Mouse (Mus musculus): ENCODE measurements around the gene Cckar. TPM values are rescaled to one million over a fixed set of nuclear protein-coding genes. Genes with fewer than 3 reads are reported as not detected.
A peak's percentile ranks its signal among the peaks of the same experiment; 100 is the strongest.

The Cckar gene
- 0.70 and 3.8 TPM in 2 replicates for polyA plus RNA-seq (2015; fragmentation: Nextera tagmentation; extraction: Ambion mirVana)

DNA sequence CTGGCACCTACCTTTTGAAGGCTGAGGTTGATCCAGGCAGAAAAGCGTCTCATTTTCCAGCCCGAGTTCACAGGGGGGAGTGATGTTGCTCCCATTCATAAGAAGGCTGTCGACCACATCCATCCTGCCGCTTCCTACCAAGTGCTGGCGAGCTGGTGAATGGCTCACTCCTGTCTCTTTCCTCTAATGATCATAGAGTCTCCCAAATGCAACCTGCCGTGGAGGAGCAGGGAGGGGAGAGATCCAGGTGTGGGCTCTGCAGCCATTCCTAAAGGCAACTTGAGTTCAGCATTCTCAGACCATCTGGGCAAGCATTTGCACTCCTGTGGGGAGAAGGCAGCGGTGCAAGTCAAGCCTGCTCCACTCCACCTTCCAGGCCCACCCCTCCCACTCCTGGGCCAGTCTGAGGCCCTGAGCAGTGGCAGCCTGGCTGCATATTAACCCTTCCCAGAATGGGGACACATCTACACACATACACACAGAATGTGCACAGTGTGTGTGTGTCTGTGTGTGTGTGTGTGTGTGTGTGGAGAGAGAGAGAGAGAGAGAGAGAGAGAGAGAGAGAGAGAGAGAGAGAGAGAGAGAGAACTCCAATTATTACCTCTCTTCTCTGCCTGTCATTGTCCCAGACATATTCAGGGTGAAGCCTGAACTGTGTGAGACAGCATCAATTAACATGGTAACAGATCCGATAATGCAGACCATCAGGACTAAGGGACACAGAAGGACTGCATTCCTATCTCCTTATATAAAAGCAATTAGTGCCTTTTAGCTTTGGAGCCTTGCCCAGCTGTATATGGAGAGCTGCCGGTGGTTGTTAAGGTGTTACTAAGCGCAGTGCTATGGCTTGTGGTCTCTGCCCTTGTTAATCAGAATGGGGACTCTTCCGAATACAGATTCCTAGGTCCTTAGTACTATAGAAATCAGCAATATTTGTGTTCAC lies at the start of gene Cckar:
Cckar (minus strand) TSS at position 471 of the 943 bp plus-strand sequence.
- Histone ChIP-seq H3K9me3 (replicated peaks) (no peaks in the 10 kb centered on the region), H3K27ac (replicated peaks) (no peak within 1 kb of the TSS), H3K27me3 (replicated peaks) (no peaks in the 10 kb centered on the region), H3K4me3 (replicated peaks) (no peak within 1 kb of the TSS), H3K4me1 (peaks cover 7% of the 10 kb centered on the region), H3K9ac (replicated peaks) (no peak within 1 kb of the TSS), H3K36me3 (no peaks in the 10 kb centered on the region), H3K4me2 (no peak within 1 kb of the TSS)
- 26% methylated on average over 11 of the region's 11 CpGs for WGBS
- ATAC-seq (ENCODE audit: low FRiP score) = peak; percentile 58

DNA sequence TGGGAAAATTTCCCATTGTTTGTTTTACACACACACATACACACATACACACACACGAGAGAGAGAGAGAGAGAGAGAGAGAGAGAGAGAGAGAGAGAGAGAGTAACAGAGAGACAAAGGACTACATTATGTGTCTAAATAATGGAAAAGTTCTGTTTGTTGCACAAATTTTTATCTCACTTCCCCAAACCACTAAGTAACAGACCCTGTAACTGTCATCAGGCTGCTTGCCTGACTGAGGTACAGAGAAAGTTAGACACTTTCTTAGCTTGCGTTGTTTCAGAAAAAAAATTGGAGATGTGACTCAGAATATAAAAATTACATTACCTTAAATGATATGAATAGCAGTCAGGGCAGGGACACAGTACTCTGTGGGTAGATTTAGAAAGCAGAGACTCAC lies 36.6 kb upstream of the Cckar start:
- Histone ChIP-seq H3K27me3 (replicated peaks) (no peaks in the 10 kb centered on the region), H3K27ac (replicated peaks) (no peak overlapping the region), H3K36me3 (no peaks in the 10 kb centered on the region), H3K4me1 (no peaks in the 10 kb centered on the region), H3K9ac (replicated peaks) (no peak overlapping the region), H3K9me3 (replicated peaks) (no peaks in the 10 kb centered on the region), H3K4me2 (no peak overlapping the region), H3K4me3 (replicated peaks) (no peak overlapping the region)
- no peak for ATAC-seq (ENCODE audit: low FRiP score)
- WGBS = 65% methylated on average over 2 of the region's 2 CpGs

DNA sequence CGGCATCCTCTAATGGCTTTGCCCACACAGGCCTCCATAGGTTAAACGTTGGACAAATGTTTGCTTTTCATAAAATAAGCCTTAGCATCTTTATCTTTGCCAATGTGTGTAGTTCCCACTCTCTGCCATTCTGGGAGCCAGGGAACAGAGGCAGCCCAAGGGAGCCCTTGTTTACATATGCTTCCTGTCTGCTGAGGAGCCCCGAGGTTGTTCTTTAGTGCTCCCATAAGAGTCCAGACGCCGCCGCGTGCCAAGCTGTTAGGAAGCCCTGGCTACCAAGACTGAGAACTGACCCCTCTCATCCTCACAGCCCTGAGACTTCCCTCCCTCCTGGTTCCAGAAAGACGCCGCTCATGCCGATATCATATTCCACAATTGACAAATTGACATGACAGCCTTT lies 25.4 kb upstream of the Cckar start:
- H3K9ac ChIP-seq (replicated peaks) = no peak overlapping the region
- H3K9me3 ChIP-seq (replicated peaks) = no peaks in the 10 kb centered on the region
- no peak for ATAC-seq (ENCODE audit: low FRiP score)
- H3K4me1 ChIP-seq = no peaks in the 10 kb centered on the region
- 76% methylated on average over 10 of the region's 10 CpGs for WGBS
- no peak overlapping the region for H3K27ac ChIP-seq (replicated peaks)
- no peak overlapping the region for H3K4me2 ChIP-seq
- H3K36me3 ChIP-seq = no peaks in the 10 kb centered on the region
- H3K4me3 ChIP-seq (replicated peaks) = no peak overlapping the region
- H3K27me3 ChIP-seq (replicated peaks) = no peaks in the 10 kb centered on the region

DNA sequence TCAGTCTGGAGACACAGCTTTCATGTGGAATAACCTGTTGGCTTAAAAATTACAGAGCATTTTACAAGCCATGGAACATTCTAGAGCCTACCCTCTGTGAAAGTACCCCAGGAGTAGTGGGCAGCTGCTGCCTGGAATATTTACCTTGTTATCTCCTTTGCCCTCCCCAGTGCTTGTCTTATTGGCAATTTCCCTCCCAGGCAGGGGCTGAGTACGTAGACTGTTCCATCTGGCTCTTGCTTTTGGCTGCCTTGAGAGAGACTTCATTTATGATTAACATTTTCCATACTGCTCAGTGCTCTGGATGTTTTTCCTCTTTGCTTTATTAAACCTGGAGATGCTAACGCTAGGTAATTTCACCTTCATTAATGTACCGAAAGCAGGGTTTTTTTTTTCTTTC lies 20.1 kb upstream of the Cckar start:
- WGBS = 72% methylated on average over 3 of the region's 3 CpGs
- no peak overlapping the region for H3K4me3 ChIP-seq (replicated peaks)
- ATAC-seq (ENCODE audit: low FRiP score) = no peak

DNA sequence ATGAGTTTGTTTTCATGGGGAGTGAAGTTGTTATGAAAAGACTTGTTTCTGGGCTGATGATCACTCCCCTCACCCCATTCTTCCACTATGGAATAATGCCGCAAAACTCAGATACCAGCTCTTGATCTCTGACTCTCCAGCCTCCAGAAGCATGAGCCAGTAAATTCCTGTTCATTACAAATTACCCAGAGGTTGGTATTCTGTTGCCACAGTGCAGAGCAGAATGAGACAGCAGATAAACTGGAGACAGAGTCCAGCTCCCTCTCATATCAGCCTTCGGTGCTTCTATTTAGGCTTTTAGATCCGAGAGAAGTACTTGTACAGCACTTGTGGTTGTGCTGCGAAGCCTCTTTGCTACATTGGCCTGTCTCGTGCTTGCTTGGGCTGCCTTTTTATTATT lies 18.5 kb upstream of the Cckar start:
- 86% methylated on average over 5 of the region's 5 CpGs for WGBS
- Histone ChIP-seq H3K27me3 (replicated peaks) (no peaks in the 10 kb centered on the region), H3K4me1 (no peaks in the 10 kb centered on the region), H3K4me2 (no peak overlapping the region), H3K4me3 (replicated peaks) (no peak overlapping the region), H3K9me3 (replicated peaks) (no peaks in the 10 kb centered on the region), H3K36me3 (no peaks in the 10 kb centered on the region), H3K9ac (replicated peaks) (no peak overlapping the region), H3K27ac (replicated peaks) (no peak overlapping the region)
- ATAC-seq (ENCODE audit: low FRiP score) = no peak

More for the DNA sequence above, 20.1 kb upstream of the Cckar start:
- no peak overlapping the region for H3K27ac ChIP-seq (replicated peaks)
- H3K4me1 ChIP-seq = no peaks in the 10 kb centered on the region
- no peak overlapping the region for H3K9ac ChIP-seq (replicated peaks)
- H3K27me3 ChIP-seq (replicated peaks) = no peaks in the 10 kb centered on the region
- H3K36me3 ChIP-seq = no peaks in the 10 kb centered on the region
- no peaks in the 10 kb centered on the region for H3K9me3 ChIP-seq (replicated peaks)
- H3K4me2 ChIP-seq = no peak overlapping the region

DNA sequence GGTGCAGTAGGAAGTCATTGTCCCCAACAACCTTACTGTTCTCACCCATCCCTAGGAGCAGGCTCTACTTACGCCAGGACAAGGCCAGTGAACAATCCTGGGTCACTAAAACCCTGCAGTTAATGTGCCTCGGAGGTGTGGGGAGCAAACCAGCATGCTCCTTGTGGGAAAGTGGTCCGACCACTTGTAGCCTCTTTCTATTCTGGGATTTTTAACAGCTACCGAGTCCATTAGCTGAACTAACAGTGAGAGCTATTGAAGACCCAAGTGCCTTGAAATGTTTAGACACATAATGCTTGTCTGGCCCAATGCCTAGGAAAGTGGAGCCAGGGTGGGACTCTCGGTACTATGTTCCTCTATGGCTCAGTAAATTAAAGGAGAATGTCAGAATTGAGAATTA lies 9.0 kb upstream of the Cckar start:
- ATAC-seq (ENCODE audit: low FRiP score) = no peak
- Histone ChIP-seq H3K36me3 (no peaks in the 10 kb centered on the region), H3K27ac (replicated peaks) (no peak overlapping the region), H3K4me1 (no peaks in the 10 kb centered on the region), H3K4me2 (no peak overlapping the region), H3K27me3 (replicated peaks) (no peaks in the 10 kb centered on the region), H3K9ac (replicated peaks) (no peak overlapping the region), H3K4me3 (replicated peaks) (no peak overlapping the region), H3K9me3 (replicated peaks) (no peaks in the 10 kb centered on the region)
- WGBS = 75% methylated on average over 5 of the region's 5 CpGs

DNA sequence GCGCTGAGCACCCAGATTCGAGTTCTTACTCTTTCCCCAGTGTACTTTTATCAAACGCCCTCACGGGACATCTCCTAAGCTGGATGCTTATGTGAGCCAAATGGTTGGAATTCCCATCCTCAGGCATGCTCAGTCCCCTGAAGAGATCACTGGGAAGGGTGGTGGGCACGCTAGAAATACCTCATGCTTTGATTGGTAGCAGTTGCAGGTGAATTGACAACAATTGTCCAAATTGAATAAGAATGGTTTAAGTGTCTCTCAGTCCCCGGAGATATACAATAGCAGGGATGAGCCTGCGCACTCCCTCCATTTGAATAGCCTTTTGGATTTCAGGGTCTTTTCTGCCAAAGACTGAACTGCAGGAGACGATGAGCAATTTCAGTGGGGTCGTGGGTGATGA lies 3.8 kb upstream of the Cckar start:
- no peak overlapping the region for H3K4me2 ChIP-seq
- no peaks in the 10 kb centered on the region for H3K27me3 ChIP-seq (replicated peaks)
- H3K4me1 ChIP-seq = peaks cover 7% of the 10 kb centered on the region
- H3K36me3 ChIP-seq = no peaks in the 10 kb centered on the region
- H3K9ac ChIP-seq (replicated peaks) = no peak overlapping the region
- ATAC-seq (ENCODE audit: low FRiP score) = no peak
- no peak overlapping the region for H3K4me3 ChIP-seq (replicated peaks)
- WGBS = 46% methylated on average over 9 of the region's 9 CpGs
- no peak overlapping the region for H3K27ac ChIP-seq (replicated peaks)
- H3K9me3 ChIP-seq (replicated peaks) = no peaks in the 10 kb centered on the region

DNA sequence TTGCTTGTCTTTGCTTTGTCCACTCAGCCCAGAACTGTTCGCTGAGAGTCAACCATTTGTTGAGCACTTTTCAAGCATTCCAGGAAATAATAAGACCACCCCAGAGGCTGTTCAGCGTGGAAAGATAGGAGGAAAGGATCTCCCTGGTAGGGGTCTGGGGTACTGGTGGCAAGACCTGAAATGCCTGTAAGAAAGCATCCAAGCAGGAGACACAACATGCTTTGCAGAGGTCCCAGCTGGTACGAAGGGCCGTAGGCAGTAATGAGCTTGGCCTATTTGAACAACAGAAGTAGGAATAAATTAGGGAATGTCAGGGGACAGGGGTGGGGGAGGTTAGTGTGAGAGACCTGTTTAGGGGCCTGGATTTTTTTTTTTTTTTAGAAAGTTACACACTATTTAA lies 686 bp upstream of the Cckar start:
- Histone ChIP-seq H3K9ac (replicated peaks) (no peak overlapping the region), H3K4me2 (no peak overlapping the region), H3K36me3 (no peaks in the 10 kb centered on the region), H3K4me3 (replicated peaks) (no peak overlapping the region), H3K27ac (replicated peaks) (no peak overlapping the region), H3K4me1 (peaks cover 7% of the 10 kb centered on the region), H3K9me3 (replicated peaks) (no peaks in the 10 kb centered on the region), H3K27me3 (replicated peaks) (no peaks in the 10 kb centered on the region)
- ATAC-seq (ENCODE audit: low FRiP score) = no peak
- 26% methylated on average over 4 of the region's 4 CpGs for WGBS

DNA sequence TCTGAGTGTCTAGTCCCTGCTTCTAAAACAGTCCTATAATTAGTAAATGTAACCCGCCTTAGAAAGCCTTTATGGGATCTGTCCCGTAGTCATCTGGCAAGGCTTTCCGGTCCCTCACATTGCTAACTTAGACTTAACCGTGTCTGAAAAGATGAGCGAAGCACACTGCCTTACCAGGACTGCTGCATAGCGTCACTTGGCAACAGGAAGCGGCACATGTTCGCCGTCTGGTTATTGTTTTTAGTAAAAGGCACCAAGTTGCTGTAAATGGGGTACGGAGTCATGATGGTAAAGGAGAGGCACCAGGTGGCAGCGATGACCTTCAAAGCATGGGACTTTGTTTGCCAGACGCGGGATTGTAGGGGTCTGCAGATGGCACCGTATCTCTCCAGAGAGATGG lies 4.8 kb downstream of the Cckar start:
- no peak overlapping the region for H3K9ac ChIP-seq (replicated peaks)
- 74% methylated on average over 14 of the region's 14 CpGs for WGBS
- H3K4me2 ChIP-seq = no peak overlapping the region
- H3K27ac ChIP-seq (replicated peaks) = no peak overlapping the region
- peaks cover 5% of the 10 kb centered on the region for H3K4me1 ChIP-seq
- ATAC-seq (ENCODE audit: low FRiP score) = no peak
- no peaks in the 10 kb centered on the region for H3K36me3 ChIP-seq
- no peaks in the 10 kb centered on the region for H3K27me3 ChIP-seq (replicated peaks)
- no peak overlapping the region for H3K4me3 ChIP-seq (replicated peaks)
- no peaks in the 10 kb centered on the region for H3K9me3 ChIP-seq (replicated peaks)

DNA sequence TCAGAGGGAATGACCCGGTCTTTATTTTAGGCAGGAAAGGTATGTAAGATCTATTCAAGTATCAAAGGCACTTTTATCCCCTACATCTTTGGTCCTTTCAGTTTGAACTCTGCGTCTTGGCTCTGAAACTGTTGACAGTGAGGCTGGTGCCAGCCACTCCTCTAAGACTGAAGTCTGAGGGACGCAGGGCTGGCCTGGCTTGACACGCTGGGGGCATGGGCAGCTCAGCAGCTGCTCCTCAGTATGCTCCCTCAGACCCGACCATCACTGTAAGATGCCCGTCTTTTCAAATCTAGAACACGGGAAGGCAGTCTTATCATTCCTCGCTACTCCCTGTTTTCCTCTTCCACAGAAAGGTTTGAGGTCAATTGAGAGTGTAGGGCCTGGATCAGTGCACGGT lies 9.7 kb downstream of the Cckar start:
- no peak for ATAC-seq (ENCODE audit: low FRiP score)

DNA sequence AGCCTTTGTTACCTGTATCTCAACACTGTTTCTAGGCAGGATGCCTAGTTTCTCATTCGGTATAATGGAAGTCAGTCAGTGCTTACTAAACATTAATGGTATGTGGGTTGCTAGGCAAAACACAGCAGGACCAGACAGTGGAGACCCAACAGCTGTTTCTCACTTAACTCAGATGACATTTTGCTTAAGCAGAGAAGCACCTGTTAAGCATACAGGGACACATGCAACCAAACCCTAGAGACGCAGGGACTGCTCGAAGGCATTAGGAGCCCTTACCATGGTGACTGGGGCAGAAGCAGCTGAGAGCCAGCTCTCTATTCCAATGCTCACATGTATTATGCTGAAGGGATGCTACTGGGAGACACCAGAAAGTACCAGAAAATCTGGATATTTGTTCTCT lies 10.8 kb downstream of the Cckar start:
- H3K4me2 ChIP-seq = no peak overlapping the region
- no peak overlapping the region for H3K27ac ChIP-seq (replicated peaks)
- no peaks in the 10 kb centered on the region for H3K36me3 ChIP-seq
- no peaks in the 10 kb centered on the region for H3K9me3 ChIP-seq (replicated peaks)
- ATAC-seq (ENCODE audit: low FRiP score) = no peak
- H3K27me3 ChIP-seq (replicated peaks) = no peaks in the 10 kb centered on the region
- no peaks in the 10 kb centered on the region for H3K4me1 ChIP-seq
- no peak overlapping the region for H3K4me3 ChIP-seq (replicated peaks)
- H3K9ac ChIP-seq (replicated peaks) = no peak overlapping the region
- WGBS = 74% methylated on average over 3 of the region's 3 CpGs

More for the DNA sequence above, 9.7 kb downstream of the Cckar start:
- Histone ChIP-seq H3K4me3 (replicated peaks) (no peak overlapping the region), H3K36me3 (no peaks in the 10 kb centered on the region), H3K27ac (replicated peaks) (no peak overlapping the region), H3K27me3 (replicated peaks) (no peaks in the 10 kb centered on the region), H3K4me1 (no peaks in the 10 kb centered on the region), H3K4me2 (no peak overlapping the region), H3K9ac (replicated peaks) (no peak overlapping the region), H3K9me3 (replicated peaks) (no peaks in the 10 kb centered on the region)
- WGBS = 81% methylated on average over 9 of the region's 9 CpGs

DNA sequence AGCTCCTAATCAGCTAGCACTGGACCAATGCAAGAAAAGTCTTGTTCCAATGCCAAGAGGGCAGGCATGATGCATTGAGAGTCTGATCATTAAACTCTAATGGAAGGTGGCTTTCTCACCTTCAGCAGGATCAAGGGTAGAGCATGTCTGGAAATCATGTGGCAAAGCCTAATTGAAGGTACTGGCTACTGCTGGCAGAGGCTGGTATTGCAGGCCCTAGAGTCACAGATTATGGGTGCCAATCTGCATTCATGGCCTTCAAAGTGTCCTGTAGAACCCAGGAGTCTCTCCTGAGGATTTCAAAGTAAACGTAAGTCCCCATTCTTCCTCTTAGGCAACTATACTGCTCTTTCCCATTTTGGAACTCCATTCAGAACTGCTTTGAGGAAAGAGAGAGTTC lies 14.8 kb downstream of the Cckar start:
- Histone ChIP-seq H3K27ac (replicated peaks) (no peak overlapping the region), H3K36me3 (no peaks in the 10 kb centered on the region), H3K9ac (replicated peaks) (no peak overlapping the region), H3K4me1 (no peaks in the 10 kb centered on the region), H3K4me2 (no peak overlapping the region), H3K9me3 (replicated peaks) (no peaks in the 10 kb centered on the region), H3K27me3 (replicated peaks) (no peaks in the 10 kb centered on the region), H3K4me3 (replicated peaks) (no peak overlapping the region)
- 100% methylated on average over 1 of the region's 1 CpGs for WGBS
- no peak for ATAC-seq (ENCODE audit: low FRiP score)
